Mouse (Mus musculus) CH12.LX (cell line): ENCODE data around the gene Rtp4. TPM values are rescaled to one million over a fixed set of nuclear protein-coding genes. Genes with fewer than 3 reads are reported as not detected.

Experiments
- DNase-seq: peaks from one replicate; pipeline ENCODE4 v3.0.0-alpha.2; 2013; ENCODE audit errors: extremely low read depth
- H3K27ac ChIP-seq: 2 replicates; pipeline ENCODE4 v1.5.1; 2012; ENCODE audit warnings: low read depth, mild to moderate bottlenecking, control low read depth, moderate library complexity; ENCODE audit not compliant: insufficient read depth
- H3K27me3 ChIP-seq: replicated peaks from 2 replicates; pipeline ENCODE3; 2012; ENCODE audit warnings: inconsistent platforms
- H3K36me3 ChIP-seq, 2 experiments: replicated peaks in 1 of 2; 2 replicates each; pipeline versions ENCODE3 to v1.6.1; 2012; ENCODE audit warnings: inconsistent platforms in 1 of 2, low read length in 1 of 2, mild to moderate bottlenecking in 1 of 2, mixed read lengths in 1 of 2, moderate library complexity in 1 of 2; ENCODE audit not compliant: control insufficient read depth in 1 of 2, insufficient read depth in 1 of 2
- H3K4me1 ChIP-seq, 2 experiments: 2 replicates each; pipeline ENCODE4 v1.6.1; 2012; ENCODE audit warnings: inconsistent platforms in 1 of 2, moderate library complexity in 1 of 2; ENCODE audit not compliant: insufficient read depth in 2 of 2, control insufficient read depth in 1 of 2
- H3K4me2 ChIP-seq: 2 replicates; pipeline ENCODE4 v1.6.1; 2012; ENCODE audit warnings: low read depth, mild to moderate bottlenecking, control low read depth; ENCODE audit not compliant: poor library complexity, insufficient read depth, severe bottlenecking
- H3K4me3 ChIP-seq, 3 experiments: fragments of 150-350 bp in 1 of 3; sonication (generic) in 1 of 3; replicated peaks in 1 of 3; 2 replicates each; pipeline versions ENCODE3 to v1.5.1; 2011 to 2012; ENCODE audit warnings: low read depth in 2 of 3, low read length in 2 of 3, mild to moderate bottlenecking in 2 of 3, moderate library complexity in 2 of 3, control low read depth in 1 of 3, improper control_type of control experiment in 1 of 3, inconsistent platforms in 1 of 3, mixed read lengths in 1 of 3; ENCODE audit not compliant: poor library complexity in 1 of 3
- H3K79me2 ChIP-seq: replicated peaks from 2 replicates; pipeline ENCODE4 v1.6.1; 2012; ENCODE audit warnings: mild to moderate bottlenecking, moderate library complexity; ENCODE audit not compliant: control insufficient read depth, poor library complexity, insufficient read depth, severe bottlenecking; ENCODE audit errors: extremely low read depth
- H3K9ac ChIP-seq: 2 replicates; pipeline ENCODE4 v1.6.1; 2012; ENCODE audit warnings: low read depth, mild to moderate bottlenecking, control low read depth, moderate library complexity; ENCODE audit not compliant: insufficient read depth
- H3K9me3 ChIP-seq: replicated peaks from 2 replicates; pipeline ENCODE3; 2012; ENCODE audit warnings: low read length, inconsistent platforms, mixed read lengths
- BHLHE40 ChIP-seq: IDR thresholded peaks from 2 replicates; pipeline ENCODE4 v1.6.1; 2011; ENCODE audit warnings: mild to moderate bottlenecking, low read depth, low read length, improper control_type of control experiment
- CHD1 ChIP-seq: IDR thresholded peaks from 2 replicates; pipeline ENCODE4 v1.6.1; 2012; ENCODE audit warnings: low read depth, low read length, improper control_type of control experiment, inconsistent platforms
- CHD2 ChIP-seq: IDR thresholded peaks from 2 replicates; pipeline ENCODE4 v1.6.1; 2011; ENCODE audit warnings: low read length, improper control_type of control experiment
- CTCF ChIP-seq, 2 experiments: IDR thresholded peaks in 1 of 2; conservative IDR thresholded peaks in 1 of 2; 2 replicates each; pipeline ENCODE4 v1.5.1; 2011 to 2012; ENCODE audit warnings: low read depth in 2 of 2, low read length in 2 of 2, improper control_type of control experiment in 1 of 2, inconsistent platforms in 1 of 2, mild to moderate bottlenecking in 1 of 2, moderate library complexity in 1 of 2
- HCFC1 ChIP-seq: IDR thresholded peaks from 2 replicates; pipeline ENCODE4 v1.6.1; 2012; ENCODE audit warnings: low read depth, mild to moderate bottlenecking, inconsistent platforms, low read length, improper control_type of control experiment
- IRF4 ChIP-seq: IDR thresholded peaks from 2 replicates; pipeline ENCODE4 v1.6.1; 2014; ENCODE audit warnings: low read depth, mild to moderate bottlenecking, inconsistent platforms, low read length, improper control_type of control experiment
- JUN ChIP-seq: IDR thresholded peaks from 2 replicates; pipeline ENCODE4 v1.6.1; 2011; ENCODE audit warnings: low read depth, mild to moderate bottlenecking, low read length, improper control_type of control experiment, moderate library complexity; ENCODE audit not compliant: insufficient read depth
- JUND ChIP-seq: conservative IDR thresholded peaks from 2 replicates; pipeline ENCODE4 v1.6.1; 2011; ENCODE audit warnings: low read depth, low read length, improper control_type of control experiment
- KAT2A ChIP-seq: IDR thresholded peaks from 2 replicates; pipeline ENCODE4 v1.6.1; 2012; ENCODE audit warnings: low read length, improper control_type of control experiment, inconsistent platforms; ENCODE audit not compliant: insufficient replicate concordance
- MAFK ChIP-seq: IDR thresholded peaks from 2 replicates; pipeline ENCODE4 v1.6.1; 2011; ENCODE audit warnings: low read length, improper control_type of control experiment; ENCODE audit not compliant: insufficient replicate concordance
- MAX ChIP-seq: IDR thresholded peaks from 2 replicates; pipeline ENCODE4 v1.6.1; 2011; ENCODE audit warnings: low read length, improper control_type of control experiment
- MEF2A ChIP-seq: IDR thresholded peaks from 2 replicates; pipeline ENCODE4 v1.6.1; 2014; ENCODE audit warnings: low read depth, mild to moderate bottlenecking, inconsistent platforms, low read length, improper control_type of control experiment, borderline replicate concordance
- MYC ChIP-seq: IDR thresholded peaks from 2 replicates; pipeline ENCODE4 v1.6.1; 2011; ENCODE audit warnings: low read depth, mild to moderate bottlenecking, improper control_type of control experiment, low read length
- NELFE ChIP-seq: IDR thresholded peaks from 2 replicates; pipeline ENCODE4 v1.6.1; 2011; ENCODE audit warnings: low read depth, low read length, improper control_type of control experiment
- NRF1 ChIP-seq: IDR thresholded peaks from 2 replicates; pipeline ENCODE4 v1.6.1; 2014; ENCODE audit warnings: low read depth, mild to moderate bottlenecking, inconsistent platforms, low read length, improper control_type of control experiment, moderate library complexity
- PAX5 ChIP-seq: IDR thresholded peaks from 2 replicates; pipeline ENCODE4 v1.6.1; 2012; ENCODE audit warnings: low read length, inconsistent platforms, mixed read lengths
- POLR2A ChIP-seq: IDR thresholded peaks from 2 replicates; pipeline ENCODE4 v1.6.1; 2011; ENCODE audit warnings: low read depth, mild to moderate bottlenecking, improper control_type of control experiment, low read length
- POLR2AphosphoS2 ChIP-seq: IDR thresholded peaks from 2 replicates; pipeline ENCODE4 v1.6.1; 2011; ENCODE audit warnings: low read depth, low read length, improper control_type of control experiment
- RAD21 ChIP-seq: IDR thresholded peaks from 2 replicates; pipeline ENCODE4 v1.6.1; 2011; ENCODE audit warnings: low read depth, mild to moderate bottlenecking, low read length, improper control_type of control experiment, moderate library complexity
- RCOR1 ChIP-seq: conservative IDR thresholded peaks from 2 replicates; pipeline ENCODE4 v1.6.1; 2012; ENCODE audit warnings: low read depth, mild to moderate bottlenecking, inconsistent platforms, low read length, improper control_type of control experiment
- TBP ChIP-seq: conservative IDR thresholded peaks from 2 replicates; pipeline ENCODE4 v1.6.1; 2011; ENCODE audit warnings: low read depth, low read length, improper control_type of control experiment
- TCF12 ChIP-seq: IDR thresholded peaks from 2 replicates; pipeline ENCODE4 v1.6.1; 2014; ENCODE audit warnings: low read depth, mild to moderate bottlenecking, inconsistent platforms, low read length, improper control_type of control experiment
- UBTF ChIP-seq: IDR thresholded peaks from 2 replicates; pipeline ENCODE4 v1.6.1; 2012; ENCODE audit warnings: low read depth, mild to moderate bottlenecking, inconsistent platforms, low read length, improper control_type of control experiment, moderate library complexity
- USF1 ChIP-seq: IDR thresholded peaks from 2 replicates; pipeline ENCODE4 v1.6.1; 2014; ENCODE audit warnings: low read depth, mild to moderate bottlenecking, inconsistent platforms, low read length, improper control_type of control experiment
- ZC3H11A ChIP-seq: IDR thresholded peaks from 2 replicates; pipeline ENCODE4 v1.6.1; 2012; ENCODE audit warnings: low read depth, mild to moderate bottlenecking, inconsistent platforms, low read length, improper control_type of control experiment
- ZKSCAN1 ChIP-seq: IDR thresholded peaks from 2 replicates; pipeline ENCODE4 v1.6.1; 2012; ENCODE audit warnings: low read depth, inconsistent platforms, low read length, improper control_type of control experiment, borderline replicate concordance
- ZMIZ1 ChIP-seq: IDR thresholded peaks from 2 replicates; pipeline ENCODE4 v1.6.1; 2012; ENCODE audit warnings: low read depth, mild to moderate bottlenecking, inconsistent platforms, low read length, improper control_type of control experiment
- ZNF384 ChIP-seq: IDR thresholded peaks from 2 replicates; pipeline ENCODE4 v1.6.1; 2012; ENCODE audit warnings: low read depth, low read length, improper control_type of control experiment, inconsistent platforms
- dilution Hi-C: fragments of 300-500 bp; cut with MboI; formaldehyde crosslinking; loops from 2 replicates; pipeline ENCODE4 v1.14.3; 2020; ENCODE audit warnings: low sequenced_read_pairs; ENCODE audit not compliant: extremely low pct_unique_long_range_greater_than_20kb, extremely low pct_ligation_motif_present
- in situ Hi-C: fragments of 300-500 bp; cut with MboI; formaldehyde crosslinking; loops from 3 replicates; pipeline ENCODE4 v1.14.3; 2019; ENCODE audit warnings: low sequenced_read_pairs, low pct_ligation_motif_present, low pct_unique_long_range_greater_than_20kb, mixed read lengths
- polyA plus RNA-seq: library from polyadenylated mRNA; unstranded; fragments of >175 nt; gene quantifications from 2 replicates; pipeline ENCODE4 v1.2.1, GENCODE M21; 2012; ENCODE audit warnings: low read depth; ENCODE audit not compliant: insufficient read length
- total RNA-seq, 2 experiments: library from RNA; depleted of rRNA; stranded (reverse); fragments of 300-350 nt in 1 of 2; fragments of >200 nt in 1 of 2; gene quantifications; 2 replicates each; pipeline ENCODE4 v1.2.3; 2012 to 2014

The Rtp4 gene
- total and polyA plus RNA-seq, 3 experiments = 0.21 to 0.28 TPM; not detected in 1

DNA sequence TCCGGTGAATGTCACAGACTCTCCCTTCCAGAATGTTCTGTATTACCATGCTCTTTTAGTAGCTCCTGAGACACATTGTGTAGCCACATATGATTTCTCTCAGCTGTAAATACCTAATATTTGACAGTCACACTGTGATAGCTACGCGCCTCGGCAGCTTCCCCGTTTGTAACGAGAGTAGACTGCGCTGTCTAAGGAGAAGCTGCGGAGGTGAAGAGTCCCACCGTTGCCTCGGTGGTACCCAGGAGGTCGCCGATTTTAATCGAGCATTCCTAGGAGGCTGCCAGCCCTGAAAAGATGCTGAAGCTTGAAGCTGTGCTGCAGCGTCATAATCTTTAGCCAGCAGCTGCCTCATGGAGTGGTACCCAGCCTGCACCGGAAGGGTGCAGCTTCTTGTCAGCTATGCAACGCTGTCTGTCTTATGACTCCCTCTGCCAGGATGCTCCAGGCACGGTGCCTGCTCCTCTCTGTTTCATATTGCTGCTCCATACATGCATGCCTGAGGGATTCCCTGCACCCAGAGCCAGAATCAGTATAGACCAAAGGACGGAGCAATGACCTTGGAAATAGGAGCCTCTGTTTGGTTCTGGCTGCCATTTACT, 31.0 kb downstream of the Rtp4 start:
- Histone ChIP-seq H3K4me1 (peaks cover 0 to 5% of the 10 kb centered on the region in 2 experiments; a peak in 2 of 4 replicates), H3K9me3 (no peaks in the 10 kb centered on the region), H3K4me3 (no peak overlapping the region), H3K79me2 (no peaks in the 10 kb centered on the region), H3K27me3 (no peaks in the 10 kb centered on the region), H3K36me3 (no peaks in the 10 kb centered on the region), H3K27ac (no peak overlapping the region), H3K9ac (no peak overlapping the region), H3K4me2 (no peak overlapping the region)
- dilution Hi-C loops = no loop called here
- TF ChIP-seq POLR2A (no peak), JUND (no peak), UBTF (no peak), MEF2A (no peak), NELFE (no peak), KAT2A (no peak), RAD21 (no peak), ZKSCAN1 (no peak), RCOR1 (no peak), NRF1 (no peak), JUN (no peak), CHD2 (no peak), MYC (no peak), ZMIZ1 (no peak), BHLHE40 (no peak), ZNF384 (no peak), CHD1 (no peak), ZC3H11A (no peak), TCF12 (no peak)
- no peak for DNase-seq
- in situ Hi-C loops = no loop called here

GRCm38 (mm10) chr16:23554673-23555072, 34.6 kb downstream of the Rtp4 start:
- H3K79me2 ChIP-seq = no peaks in the 10 kb centered on the region
- no peak overlapping the region for H3K27ac ChIP-seq
- no peaks in the 10 kb centered on the region for H3K36me3 ChIP-seq
- dilution Hi-C loops = no loop called here
- TF ChIP-seq IRF4 = no peak
- no peak for TF ChIP-seq CTCF (conservative IDR thresholded peaks at IDR 0.05 in 1 of 2, IDR thresholded peaks at IDR 0.05 in 1 of 2; ENCODE audit: low read depth in 2 of 2, low read length in 2 of 2)
- no peak for TF ChIP-seq JUN
- no peak for TF ChIP-seq TBP
- TF ChIP-seq KAT2A = no peak
- no peak for TF ChIP-seq CHD2
- TF ChIP-seq USF1 = no peak
- no peak for TF ChIP-seq POLR2AphosphoS2
- TF ChIP-seq MAX = no peak
- no peak for TF ChIP-seq PAX5
- TF ChIP-seq MAFK = no peak
- TF ChIP-seq CHD1 = no peak
- no peak for TF ChIP-seq HCFC1
- H3K4me3 ChIP-seq = no peak overlapping the region
- no peaks in the 10 kb centered on the region for H3K27me3 ChIP-seq
- in situ Hi-C loops = no loop called here
- H3K4me1 ChIP-seq = peaks cover 9 to 20% of the 10 kb centered on the region in 2 experiments
- H3K9me3 ChIP-seq = no peaks in the 10 kb centered on the region
- H3K4me2 ChIP-seq = no peak overlapping the region
- H3K9ac ChIP-seq = no peak overlapping the region
- no peak for DNase-seq
